Mouse (Mus musculus) frontal cortex, adult 2 months (tissue): Measurements from ENCODE around the gene Ccdc58. TPM values are rescaled to one million over a fixed set of nuclear protein-coding genes. Genes with fewer than 3 reads are reported as not detected.
"Not testable (repeated sequence)": the region's sequence is repeated elsewhere in the genome, so short reads cannot be mapped to it uniquely, and the experiment has no call there.

Experiments
- DNase-seq, 2 experiments: peaks; one replicate each; pipeline ENCODE4 v3.0.0; 2022; ENCODE audit warnings: low spot score in 1 of 2; ENCODE audit errors: extremely low spot score in 1 of 2
- polyA plus RNA-seq: library from polyadenylated mRNA; depleted of rRNA; stranded (reverse); fragments of >200 nt; gene quantifications from 2 replicates; pipeline ENCODE4 v1.2.3, GENCODE M21; 2012; rRNA removed

Ccdc58 gene
- 21.4 and 26.9 TPM in 2 replicates for polyA plus RNA-seq

DNA sequence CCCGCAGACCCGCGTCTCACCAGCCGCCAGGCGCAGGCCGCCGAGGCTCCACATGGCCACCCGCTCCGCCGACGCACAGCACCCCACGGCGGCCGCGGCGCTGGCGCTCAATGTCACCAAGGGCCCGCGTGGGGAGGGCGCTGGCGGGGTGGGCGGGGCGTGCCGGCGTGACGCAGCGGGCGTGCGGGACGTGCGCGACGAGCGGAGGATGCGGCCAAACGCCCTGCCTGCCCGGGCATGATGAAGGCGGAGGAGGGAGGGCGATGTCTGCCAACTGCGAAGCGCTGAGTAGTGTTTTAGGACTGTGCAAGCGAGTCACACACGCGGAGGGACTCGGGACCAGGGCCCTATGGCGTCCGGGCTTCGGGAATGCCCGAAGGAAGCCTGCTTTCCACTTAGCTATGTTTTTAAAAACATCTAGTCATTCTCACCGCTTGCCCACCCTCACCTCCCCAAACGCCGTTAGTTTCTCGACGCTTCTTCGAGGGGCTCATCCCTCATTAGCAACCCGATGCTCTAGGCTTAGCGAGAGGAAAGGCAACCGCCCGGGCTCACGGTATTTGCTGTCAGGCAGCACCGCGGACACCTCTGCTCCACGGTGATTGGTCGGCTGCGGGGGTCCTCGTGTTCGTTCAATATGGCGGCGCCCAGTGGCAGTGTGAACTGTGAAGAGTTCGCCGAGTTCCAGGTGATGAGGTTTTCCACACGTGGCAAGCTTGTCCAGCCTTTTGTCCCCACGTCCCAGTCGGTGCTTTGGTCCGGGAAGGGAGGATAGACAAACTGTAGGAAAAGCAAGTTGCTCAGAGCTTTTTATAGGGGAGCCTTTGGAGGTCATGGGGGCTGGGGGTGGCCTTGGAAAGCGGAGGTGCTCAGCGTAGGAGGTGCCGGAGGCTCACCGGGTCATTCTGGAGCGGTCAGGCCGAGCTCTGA lies at the start of gene Ccdc58, which contains the start of gene Fam162a:
Gene Ccdc58, plus strand, starts transcription at position 236 of the 930 bp plus-strand sequence.
Gene Fam162a, minus strand, starts transcription at position 145 of the 930 bp plus-strand sequence.
- DNase-seq: peak; percentile 83 to 95

- DNase-seq: not testable (repeated sequence)
These were observed 43.4 kb upstream of the Ccdc58 start for GRCm38 (mm10) chr16:36028120-36028519.

DNA sequence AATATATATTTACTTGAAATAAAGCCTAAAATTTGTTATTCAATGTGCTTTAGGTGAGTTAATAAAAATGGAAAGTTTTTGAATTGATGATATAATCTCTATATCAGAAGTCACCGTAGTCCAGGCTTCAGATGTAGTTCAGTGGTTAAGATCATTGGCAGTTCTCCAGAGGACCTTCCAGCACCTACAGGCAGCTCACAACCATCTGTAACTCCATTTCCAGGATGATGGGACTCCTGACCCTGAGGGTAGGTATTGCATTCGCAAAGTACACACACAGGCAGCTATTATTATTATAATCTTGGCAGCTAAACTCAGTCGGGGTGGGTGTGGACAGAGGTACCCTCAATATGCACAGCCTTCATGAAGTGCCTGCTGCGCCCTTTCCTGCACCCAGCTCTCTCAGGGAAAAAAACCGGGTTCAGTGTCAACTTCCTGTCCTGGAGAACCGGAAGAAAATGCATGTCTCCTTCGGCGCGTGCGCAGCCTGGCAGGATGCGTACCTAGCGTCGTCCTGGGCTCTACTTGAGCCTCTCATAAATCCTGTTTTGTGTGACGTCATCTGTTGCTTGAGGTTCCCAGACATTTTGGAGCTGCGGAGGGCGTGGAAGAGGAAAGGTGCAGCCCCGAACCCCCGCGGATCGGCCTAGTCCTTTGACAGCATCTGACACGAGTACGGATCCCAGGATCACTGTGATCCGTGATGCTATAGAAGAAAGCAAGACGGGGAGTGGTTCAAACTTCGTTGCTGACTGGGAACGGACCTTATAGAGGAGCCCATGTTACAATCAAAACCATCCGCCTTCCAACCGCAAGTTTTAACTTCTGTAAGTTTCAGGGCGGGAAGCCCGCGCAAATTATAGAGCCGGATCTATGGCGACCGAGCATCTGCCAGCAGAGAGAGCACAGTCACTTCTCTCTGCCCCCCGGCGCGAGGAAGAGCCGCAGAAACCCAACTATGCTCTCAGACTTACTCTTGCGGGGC lies 30.6 kb upstream of the Ccdc58 start, which contains the start of gene Wdr5b:
Gene Wdr5b, plus strand, starts transcription at position 551 of the 985 bp plus-strand sequence.
- peak; percentile 96 to 97 for DNase-seq

DNA sequence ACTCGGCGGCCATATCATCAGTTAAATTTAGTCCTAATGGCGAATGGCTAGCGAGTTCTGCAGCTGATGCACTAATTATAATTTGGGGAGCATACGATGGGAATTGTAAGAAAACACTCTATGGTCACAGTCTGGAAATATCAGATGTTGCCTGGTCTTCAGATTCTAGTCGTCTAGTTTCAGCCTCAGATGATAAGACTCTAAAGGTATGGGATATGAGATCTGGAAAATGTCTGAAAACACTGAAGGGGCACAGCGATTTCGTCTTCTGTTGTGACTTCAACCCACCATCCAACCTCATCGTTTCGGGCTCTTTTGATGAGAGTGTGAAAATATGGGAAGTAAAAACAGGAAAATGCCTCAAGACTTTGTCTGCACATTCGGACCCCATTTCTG lies 29.9 kb upstream of the Ccdc58 start:
- no peak for DNase-seq

- no peak for DNase-seq
These were observed 28.4 kb upstream of the Ccdc58 start for GRCm38 (mm10) chr16:36043073-36043472.

DNA sequence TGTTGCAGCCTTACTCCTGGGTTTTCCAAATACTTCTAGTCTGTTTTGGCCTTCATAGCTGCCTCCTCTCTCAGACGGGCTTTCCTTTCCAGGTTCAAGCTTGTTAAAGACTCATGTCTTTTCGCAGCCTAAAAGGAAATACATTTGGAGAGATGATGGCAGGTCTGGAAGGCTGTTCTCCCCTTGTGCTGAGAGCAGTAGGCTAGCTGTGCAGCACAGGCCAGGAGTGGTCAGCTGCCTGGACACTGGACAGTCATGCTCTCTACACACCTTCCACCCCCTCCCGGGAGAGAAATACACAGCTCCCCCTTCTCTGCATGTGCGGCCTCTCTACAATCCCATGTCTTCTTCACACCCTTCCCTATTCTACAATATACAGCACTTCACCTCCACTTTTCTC lies 27.5 kb upstream of the Ccdc58 start:
- no peak for DNase-seq

DNA sequence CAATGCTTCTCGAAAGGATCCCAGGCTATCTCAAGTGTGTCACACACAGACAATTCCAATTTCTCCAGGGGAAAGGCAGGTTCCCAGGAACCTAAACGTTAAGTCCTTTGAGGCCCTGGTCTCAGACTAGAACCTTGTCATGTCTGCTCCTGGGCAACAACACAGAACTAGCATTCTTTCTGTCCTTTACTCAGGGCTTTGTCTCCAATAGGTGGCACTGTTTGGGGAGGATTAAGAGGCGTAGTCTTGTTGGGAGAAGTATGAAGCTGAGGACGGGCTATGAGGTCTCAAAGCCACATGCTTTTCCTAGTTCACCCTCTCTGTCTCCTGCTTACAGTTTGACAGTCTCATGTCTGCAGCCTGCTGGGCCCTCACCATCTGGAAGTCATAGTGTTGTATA lies 23.9 kb upstream of the Ccdc58 start:
- no peak for DNase-seq

GRCm38 (mm10) chr16:36051491-36051890 lies 20.0 kb upstream of the Ccdc58 start:
- DNase-seq: no peak

DNA sequence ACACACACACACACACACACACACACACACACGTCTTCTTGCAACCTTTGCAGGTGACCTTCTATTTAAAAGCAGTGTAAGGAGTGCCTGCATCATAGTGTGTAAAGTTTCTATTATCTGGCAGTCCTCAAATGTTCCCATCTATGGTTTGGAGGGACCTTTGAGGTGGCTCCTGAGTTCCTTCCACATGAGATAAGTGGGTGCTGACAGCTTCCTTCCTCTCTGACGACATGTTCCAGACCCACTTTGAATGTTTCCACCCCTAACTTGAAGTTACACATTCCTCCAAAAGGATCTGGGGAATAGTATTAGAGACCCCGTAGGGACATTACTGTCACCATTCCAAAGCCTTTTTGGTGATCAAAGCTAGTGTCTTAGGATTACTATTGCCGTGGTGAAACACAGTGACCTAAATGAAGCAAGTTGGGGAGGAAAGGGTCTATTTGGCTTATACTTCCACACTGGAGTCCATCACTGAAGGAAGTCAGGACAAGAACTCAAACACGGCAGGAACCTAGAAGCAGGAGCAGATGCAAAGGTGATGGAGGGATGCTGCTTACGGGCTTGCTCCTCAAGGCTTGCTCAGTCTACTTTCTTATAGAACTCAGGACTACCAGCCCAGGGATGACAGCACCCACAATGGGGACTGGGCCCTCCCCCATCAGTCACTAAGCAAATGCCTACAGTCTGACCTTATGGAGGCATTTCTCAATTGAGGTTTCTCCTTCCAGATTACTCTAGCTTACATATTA lies 17.8 kb upstream of the Ccdc58 start:
- DNase-seq: no peak

- DNase-seq: no peak
These were observed 16.6 kb upstream of the Ccdc58 start for GRCm38 (mm10) chr16:36054920-36055319.

GRCm38 (mm10) chr16:36056416-36056815 lies 15.1 kb upstream of the Ccdc58 start:
- no peak for DNase-seq

- no peak for DNase-seq
These were observed 13.5 kb upstream of the Ccdc58 start for GRCm38 (mm10) chr16:36057933-36058475.

- DNase-seq: not testable (repeated sequence)
These were observed 9.0 kb upstream of the Ccdc58 start for GRCm38 (mm10) chr16:36062534-36062933.

DNA sequence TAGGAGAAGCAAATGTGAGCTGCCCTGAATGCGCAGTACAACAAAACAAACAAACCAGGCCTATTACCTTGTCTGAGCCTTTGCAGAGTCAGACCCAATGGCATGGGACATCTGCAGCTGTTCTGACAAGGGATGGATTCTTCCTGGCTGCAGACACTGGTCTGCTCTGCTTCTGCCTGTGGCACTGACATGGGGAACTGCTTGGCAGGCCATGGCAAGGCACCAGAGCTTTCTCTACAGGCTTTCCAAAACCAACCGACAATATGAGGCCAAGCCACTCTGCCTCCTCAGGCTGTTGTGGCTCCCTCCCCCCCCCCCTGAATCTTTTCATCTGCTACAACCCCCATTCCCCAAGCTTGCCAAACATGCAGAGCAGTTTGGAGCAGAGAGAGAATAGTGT lies 8.2 kb upstream of the Ccdc58 start:
- no peak for DNase-seq

DNA sequence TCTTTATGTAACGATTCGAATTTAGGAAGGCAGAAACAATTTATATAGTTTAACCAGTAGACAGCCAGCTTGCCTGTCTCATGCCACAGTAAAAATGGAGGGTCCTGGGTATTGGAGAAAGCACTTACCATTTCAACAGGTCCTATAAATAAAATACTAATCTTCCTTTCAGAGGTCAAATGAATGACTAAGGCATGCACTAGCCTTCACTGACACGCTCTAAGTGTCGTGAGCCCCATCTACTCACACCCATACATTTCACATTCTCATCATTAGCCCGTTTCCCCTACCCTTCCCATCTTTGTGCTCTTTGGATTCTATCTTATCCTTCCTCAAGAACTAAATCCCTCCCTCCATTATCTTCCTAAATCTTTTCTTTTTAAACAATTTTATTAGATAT lies 6.6 kb upstream of the Ccdc58 start:
- no peak for DNase-seq

- no peak for DNase-seq
These were observed 3.8 kb upstream of the Ccdc58 start for GRCm38 (mm10) chr16:36067694-36068093.

- DNase-seq: no peak
These were observed 3.1 kb upstream of the Ccdc58 start for GRCm38 (mm10) chr16:36068356-36068755.

GRCm38 (mm10) chr16:36069819-36070575 lies 1.5 kb upstream of the Ccdc58 start:
- no peak for DNase-seq

DNA sequence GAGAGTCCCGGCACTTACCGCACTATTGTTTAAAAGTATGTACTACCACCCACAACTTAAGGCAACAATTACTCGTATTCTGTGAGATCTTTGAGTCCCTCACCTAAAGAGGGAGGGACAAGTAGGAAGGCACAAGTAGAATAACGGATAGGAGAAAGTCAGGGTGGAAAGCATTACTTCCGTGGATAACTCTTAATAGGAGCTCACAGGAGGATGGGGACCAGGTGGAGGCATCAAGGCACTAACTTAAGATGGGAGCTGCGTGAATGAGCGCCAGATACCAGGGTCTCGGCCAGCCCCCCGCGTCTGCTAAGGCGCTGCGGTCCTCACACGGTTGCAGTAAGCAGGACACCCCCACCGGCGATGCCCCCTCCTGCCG lies 425 bp upstream of the Ccdc58 start:
- no peak for DNase-seq
